ENCODE assay signal across 19 mouse cellular contexts in the genomic region with DNA sequence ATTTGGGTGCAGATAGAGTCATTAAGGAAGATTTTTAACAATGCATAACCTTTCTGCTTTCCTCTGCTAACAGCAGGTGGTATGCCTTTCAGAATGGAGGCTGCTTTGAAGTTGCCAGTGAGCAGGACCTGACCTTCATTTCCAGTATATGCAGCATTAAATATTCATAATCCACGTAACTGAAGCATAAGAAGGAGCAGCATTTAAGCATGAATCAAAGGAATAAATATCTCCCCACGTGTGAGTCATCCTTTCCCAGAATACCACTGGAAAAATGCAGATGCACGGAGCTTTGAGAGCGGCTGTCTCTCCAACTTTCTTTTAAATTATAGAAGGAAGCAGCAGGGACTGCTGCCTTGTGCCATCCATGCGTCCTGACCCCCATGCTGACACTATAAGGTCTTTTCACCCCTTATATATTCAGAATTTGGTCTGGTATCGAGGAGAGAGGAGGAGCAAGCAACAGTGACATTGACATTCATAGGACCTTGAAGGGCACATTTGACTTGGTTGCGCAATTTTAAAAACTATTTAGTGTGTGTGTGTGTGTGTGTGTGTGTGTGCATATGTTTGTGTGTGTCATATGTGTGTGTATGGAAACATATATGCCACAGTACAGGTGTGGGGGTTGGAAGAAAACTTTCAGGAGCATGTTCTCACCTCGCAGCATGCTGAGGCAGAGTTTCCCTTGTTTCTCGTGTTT.
DNase-seq lines count a peak whose midpoint lies in the region; ATAC-seq and TF ChIP-seq lines count a peak whose summit lies in the region.
"Had no signal": no experiment of that assay in that cellular context is flagged by ENCODE, and none has a peak within 500 bp of the region (broad histone marks: within the 10 kb centered on the region; RNA-seq: fewer than 3 reads in every experiment).

No protein-coding gene starts in this region.

- no peak for TF ChIP-seq POLR2A in myocyte (IDR thresholded peaks at IDR 0.05; ENCODE audit: insufficient read length, low read depth)

- 75% methylated on average over 9 of the region's 9 CpGs for WGBS in forebrain, embryonic 14.5 days
- 81% methylated on average over 9 of the region's 9 CpGs for WGBS in forebrain, embryonic 11.5 days
- 63% methylated on average over 9 of the region's 9 CpGs for WGBS in midbrain, embryonic 13.5 days
- 82% methylated on average over 9 of the region's 9 CpGs for WGBS in midbrain, embryonic 11.5 days

- H3ac ChIP-seq in myocyte (ENCODE audit: control insufficient read depth, insufficient read length), result no peak overlapping the region

- no peak overlapping the region for H3K9ac ChIP-seq in forebrain, embryonic 14.5 days (ENCODE audit: low read length)
- H3K9ac ChIP-seq in forebrain, embryonic 11.5 days (ENCODE audit: low read length), result no peak overlapping the region
- no peak overlapping the region for H3K9ac ChIP-seq in midbrain, embryonic 13.5 days (replicated peaks)
- H3K9ac ChIP-seq in midbrain, embryonic 11.5 days (ENCODE audit: low read length), result no peak overlapping the region
- H3K9ac ChIP-seq: embryonic facial prominence, embryonic 12.5 days; midbrain, embryonic 12.5 days; neural tube, embryonic 13.5 days had no signal

- no peaks in the 10 kb centered on the region for H3K36me3 ChIP-seq in forebrain, embryonic 14.5 days (ENCODE audit: control insufficient read depth, insufficient read depth, low read length)
- H3K36me3 ChIP-seq in forebrain, embryonic 11.5 days (ENCODE audit: control insufficient read depth, insufficient read depth, low read length), result no peaks in the 10 kb centered on the region
- H3K36me3 ChIP-seq in midbrain, embryonic 13.5 days, result no peaks in the 10 kb centered on the region
- no peaks in the 10 kb centered on the region for H3K36me3 ChIP-seq in midbrain, embryonic 11.5 days (ENCODE audit: control insufficient read depth, insufficient read depth, low read length)
- no peaks in the 10 kb centered on the region for H3K36me3 ChIP-seq in myocyte (ENCODE audit: control insufficient read depth, insufficient read depth)
- H3K36me3 ChIP-seq: embryonic facial prominence, embryonic 12.5 days; midbrain, embryonic 12.5 days; neural tube, embryonic 13.5 days had no signal

- H3K4me1 ChIP-seq in forebrain, embryonic 14.5 days (ENCODE audit: control insufficient read depth, insufficient read depth, low read length), result no peaks in the 10 kb centered on the region
- no peaks in the 10 kb centered on the region for H3K4me1 ChIP-seq in forebrain, embryonic 11.5 days (replicated peaks; ENCODE audit: control insufficient read depth, insufficient read depth, low read length)
- H3K4me1 ChIP-seq in midbrain, embryonic 13.5 days (replicated peaks), result 0 out of 2 replicates have a peak, but pooled peaks cover 7% of the 10 kb centered on the region
- no peaks in the 10 kb centered on the region for H3K4me1 ChIP-seq in midbrain, embryonic 11.5 days (ENCODE audit: control insufficient read depth, insufficient read depth, low read length)
- H3K4me1 ChIP-seq: embryonic facial prominence, embryonic 12.5 days had no signal

- H3K27ac ChIP-seq in forebrain, embryonic 14.5 days (ENCODE audit: low read depth, low read length), result no peak overlapping the region
- H3K27ac ChIP-seq in forebrain, embryonic 11.5 days (ENCODE audit: low read depth, low read length), result no peak overlapping the region
- H3K27ac ChIP-seq in midbrain, embryonic 13.5 days, result no peak overlapping the region
- no peak overlapping the region for H3K27ac ChIP-seq in midbrain, embryonic 11.5 days (ENCODE audit: low read depth, low read length)
- H3K27ac ChIP-seq: embryonic facial prominence, embryonic 12.5 days; gastrocnemius, adult 2 months; midbrain, embryonic 12.5 days; neural tube, embryonic 13.5 days had no signal

- no peak overlapping the region for H3K4me3 ChIP-seq in forebrain, embryonic 14.5 days (ENCODE audit: low read depth, low read length)
- H3K4me3 ChIP-seq in forebrain, embryonic 11.5 days (ENCODE audit: low read depth, low read length), result no peak overlapping the region
- no peak overlapping the region for H3K4me3 ChIP-seq in midbrain, embryonic 13.5 days (replicated peaks)
- H3K4me3 ChIP-seq in midbrain, embryonic 11.5 days (ENCODE audit: low read depth, low read length), result no peak overlapping the region
- no peak overlapping the region for H3K4me3 ChIP-seq in myocyte
- H3K4me3 ChIP-seq: embryonic facial prominence, embryonic 12.5 days; gastrocnemius, adult 2 months; midbrain, embryonic 12.5 days; neural tube, embryonic 13.5 days had no signal

- H3K27me3 ChIP-seq in forebrain, embryonic 14.5 days (replicated peaks; ENCODE audit: control insufficient read depth, insufficient read depth, low read length), result no peaks in the 10 kb centered on the region
- H3K27me3 ChIP-seq in forebrain, embryonic 11.5 days (ENCODE audit: control insufficient read depth, insufficient read depth, low read length), result no peaks in the 10 kb centered on the region
- no peaks in the 10 kb centered on the region for H3K27me3 ChIP-seq in midbrain, embryonic 13.5 days
- H3K27me3 ChIP-seq in midbrain, embryonic 11.5 days (ENCODE audit: control insufficient read depth, insufficient read depth, low read length), result no peaks in the 10 kb centered on the region
- no peaks in the 10 kb centered on the region for H3K27me3 ChIP-seq in myocyte (ENCODE audit: control insufficient read depth, insufficient read depth, insufficient read length)
- H3K27me3 ChIP-seq: embryonic facial prominence, embryonic 12.5 days; midbrain, embryonic 12.5 days; neural tube, embryonic 13.5 days had no signal

- H3K9me3 ChIP-seq in forebrain, embryonic 14.5 days (replicated peaks; ENCODE audit: control insufficient read depth, low read length), result no peaks in the 10 kb centered on the region
- no peaks in the 10 kb centered on the region for H3K9me3 ChIP-seq in forebrain, embryonic 11.5 days (ENCODE audit: control insufficient read depth, low read length)
- no peaks in the 10 kb centered on the region for H3K9me3 ChIP-seq in midbrain, embryonic 13.5 days
- H3K9me3 ChIP-seq in midbrain, embryonic 11.5 days (ENCODE audit: control insufficient read depth, low read length), result no peaks in the 10 kb centered on the region
- H3K9me3 ChIP-seq: embryonic facial prominence, embryonic 12.5 days; midbrain, embryonic 12.5 days; neural tube, embryonic 13.5 days had no signal

- no peak overlapping the region for H3K4me2 ChIP-seq in forebrain, embryonic 14.5 days (ENCODE audit: low read length)
- H3K4me2 ChIP-seq in forebrain, embryonic 11.5 days (ENCODE audit: low read depth, low read length, severe bottlenecking), result no peak overlapping the region
- H3K4me2 ChIP-seq in midbrain, embryonic 13.5 days (replicated peaks), result no peak overlapping the region
- no peak overlapping the region for H3K4me2 ChIP-seq in midbrain, embryonic 11.5 days
- H3K4me2 ChIP-seq in myocyte (ENCODE audit: low read depth), result peak overlapping the region; percentile 62
- H3K4me2 ChIP-seq: embryonic facial prominence, embryonic 12.5 days; midbrain, embryonic 12.5 days; neural tube, embryonic 13.5 days had no signal

- no peaks in the 10 kb centered on the region for H3K79me2 ChIP-seq in myocyte (ENCODE audit: control insufficient read depth, insufficient read depth)

- no peak for ATAC-seq in forebrain, embryonic 14.5 days
- ATAC-seq in forebrain, embryonic 11.5 days (replicated peaks; ENCODE audit: low FRiP score), result no peak
- 0 out of 2 replicates have a peak, but pooled peaks have one; percentile 20 for ATAC-seq in midbrain, embryonic 13.5 days
- no peak for ATAC-seq in midbrain, embryonic 11.5 days (ENCODE audit: low FRiP score)
- ATAC-seq: inflammation-experienced regulatory T-cells, adult 6 months had no signal

- peak; percentile 33 for DNase-seq in forebrain, embryonic 14.5 days (ENCODE audit: low spot score)
- no peak for DNase-seq in forebrain, embryonic 11.5 days (ENCODE audit: low spot score)
- no peak for DNase-seq in midbrain, embryonic 11.5 days (ENCODE audit: low spot score, missing footprints)
- peak; percentile 14 for DNase-seq in adrenal gland, postnatal 14 days
- DNase-seq in kidney, postnatal 25 days, result no peak
- no peak for DNase-seq in yolk sac, embryonic 10.5 days (ENCODE audit: low spot score)
- DNase-seq: cerebellum, adult 18-20 months; gastrocnemius, adult 2 months; heart, adult 11 months; kidney, postnatal 10 days; lung, postnatal 36 days; spleen, adult 18-20 months; thymus, postnatal 4 days had no signal

TF ChIP-seq in myocyte, 11 proteins besides CTCF, POLR2A, EP300 and RAD21:
- no peak for TF ChIP-seq MYOD1 (IDR thresholded peaks at IDR 0.05; ENCODE audit: control insufficient read depth in 1 of 3, insufficient read length in 2 of 3, low read depth in 2 of 3)
- TF ChIP-seq USF1 (IDR thresholded peaks at IDR 0.05; ENCODE audit: low read depth), result no peak
- peak; percentile 84 for TF ChIP-seq CEBPB (IDR thresholded peaks at IDR 0.05; ENCODE audit: insufficient read depth, poor library complexity, severe bottlenecking)

Comparison
In these comparisons a context has a peak if more than half of its experiments do, and no peak if none do; other contexts are left out.
1. DNase-seq: peak in forebrain, embryonic 14.5 days (single experiment) and adrenal gland, postnatal 14 days (single experiment); none in forebrain, embryonic 11.5 days (single experiment), midbrain, embryonic 11.5 days (single experiment), kidney, postnatal 25 days (0 of 2) and yolk sac, embryonic 10.5 days (single experiment).